Comparison of ENCODE assay signal across 8 mouse cellular contexts in genomic region chr2:93035631-93036030, GRCm38 (mm10). TPM values are rescaled to one million over a fixed set of nuclear protein-coding genes. Genes with fewer than 3 reads are reported as not detected.
DNase-seq lines count a peak whose midpoint lies in the region; ATAC-seq and TF ChIP-seq lines count a peak whose summit lies in the region.

No protein-coding gene starts in this region.

- H3K9ac ChIP-seq in limb, embryonic 14.5 days (ENCODE audit: low read depth, low read length, severe bottlenecking) = no peak overlapping the region

- no peaks in the 10 kb centered on the region for H3K27me3 ChIP-seq in limb, embryonic 14.5 days (ENCODE audit: control insufficient read depth, insufficient read depth, low read length)

- H3K4me2 ChIP-seq in limb, embryonic 14.5 days (replicated peaks; ENCODE audit: low read depth, low read length, severe bottlenecking) = no peak overlapping the region

- WGBS in limb, embryonic 14.5 days = 9% methylated on average over 7 of the region's 7 CpGs

- peaks cover 2% of the 10 kb centered on the region; the same call in 1 of the 2 replicates for H3K36me3 ChIP-seq in limb, embryonic 14.5 days (ENCODE audit: control insufficient read depth, insufficient read depth, low read length)

- no peaks in the 10 kb centered on the region for H3K9me3 ChIP-seq in limb, embryonic 14.5 days (ENCODE audit: control insufficient read depth, low read length)

- H3K4me1 ChIP-seq in limb, embryonic 14.5 days (ENCODE audit: control insufficient read depth, insufficient read depth, low read length) = peaks cover 39% of the 10 kb centered on the region

- TF ChIP-seq POLR2A in limb, embryonic 14.5 days (IDR thresholded peaks at IDR 0.05; ENCODE audit: borderline replicate concordance, extremely low read depth, insufficient read depth, insufficient read length) = no peak

- no peak overlapping the region for H3K4me3 ChIP-seq in limb, embryonic 14.5 days (replicated peaks; ENCODE audit: low read length)

- DNase-seq in adrenal gland, postnatal 10 days = peak; percentile 46
- DNase-seq in adrenal gland, postnatal 4 days (ENCODE audit: low spot score in 2 of 2) = no peak
- DNase-seq in urinary bladder, postnatal 14 days (ENCODE audit: low spot score) = peak; percentile 74
- DNase-seq in urinary bladder, postnatal 10 days (ENCODE audit: low spot score) = no peak
- peak; percentile 37 for DNase-seq in limb, embryonic 14.5 days (ENCODE audit: low spot score)
- no peak for DNase-seq in embryo, embryonic 9.5 days (ENCODE audit: extremely low spot score)
- no peak for DNase-seq in cerebellum, postnatal 14 days
- DNase-seq in layer of hippocampus, adult 9-10 months (ENCODE audit: low spot score) = no peak

- peak overlapping the region; percentile 14; the same call in 1 of the 2 replicates for H3K27ac ChIP-seq in limb, embryonic 14.5 days (replicated peaks; ENCODE audit: low read depth, low read length)

- ATAC-seq in limb, embryonic 14.5 days (ENCODE audit: low FRiP score, low read depth) = peak; percentile 42; the same call in 1 of the 2 replicates

RNA-seq across cellular contexts. Expression of gene Prdm11, which starts 10.3 kb away (rescaled TPM):
- 10 to 100 TPM; 35.7 to 37.1 TPM for total RNA-seq in adrenal gland, postnatal 10 days (2021)
- 10 to 100 TPM; 59.3 to 65.4 TPM for total RNA-seq in adrenal gland, postnatal 4 days (2021)
- 24.4 and 30.0 TPM in 2 replicates for polyA plus RNA-seq in limb, embryonic 14.5 days (2012; rRNA removed)
- 6.5 and 8.0 TPM in 2 replicates for polyA plus RNA-seq in limb, embryonic 14.5 days (2014; fragmentation: Nextera tagmentation; extraction: Ambion mirVana)

Comparison
In these comparisons a context has a peak if more than half of its experiments do, and no peak if none do; other contexts are left out.
1. DNase-seq: peak in adrenal gland, postnatal 10 days (single experiment), urinary bladder, postnatal 14 days (single experiment) and limb, embryonic 14.5 days (single experiment); none in adrenal gland, postnatal 4 days (0 of 2), urinary bladder, postnatal 10 days (single experiment), embryo, embryonic 9.5 days (single experiment), cerebellum, postnatal 14 days (0 of 2) and layer of hippocampus, adult 9-10 months (single experiment).